26 mouse cellular contexts compared by ENCODE assay signal in genomic region chr10:98727130-98727529, GRCm38 (mm10).
"Had no signal": no experiment of that assay in that cellular context is flagged by ENCODE, and none has a peak within 500 bp of the region (broad histone marks: within the 10 kb centered on the region; RNA-seq: fewer than 3 reads in every experiment).

No protein-coding gene starts in this region.

- H3K4me3 ChIP-seq: embryonic facial prominence, embryonic 10.5 days; embryonic facial prominence, embryonic 12.5 days; embryonic facial prominence, embryonic 13.5 days; embryonic facial prominence, embryonic 15.5 days; erythroblast, embryonic 14.5 days; forebrain, embryonic 10.5 days; forebrain, embryonic 12.5 days; forebrain, embryonic 13.5 days; forebrain, embryonic 15.5 days; gastrocnemius, adult 2 months; heart, adult 2 months; heart, embryonic 10.5 days had no signal

- H3K4me2 ChIP-seq: embryonic facial prominence, embryonic 12.5 days; embryonic facial prominence, embryonic 13.5 days; embryonic facial prominence, embryonic 15.5 days; forebrain, embryonic 12.5 days; forebrain, embryonic 13.5 days; forebrain, embryonic 15.5 days; heart, embryonic 11.5 days had no signal

- H3K9ac ChIP-seq: embryonic facial prominence, embryonic 12.5 days; embryonic facial prominence, embryonic 13.5 days; embryonic facial prominence, embryonic 15.5 days; forebrain, embryonic 12.5 days; forebrain, embryonic 13.5 days; forebrain, embryonic 15.5 days; forebrain, postnatal 0 days had no signal

- H3K4me1 ChIP-seq: embryonic facial prominence, embryonic 10.5 days; embryonic facial prominence, embryonic 12.5 days; embryonic facial prominence, embryonic 13.5 days; embryonic facial prominence, embryonic 15.5 days; forebrain, embryonic 10.5 days; forebrain, embryonic 12.5 days; forebrain, embryonic 13.5 days; forebrain, embryonic 15.5 days; heart, embryonic 10.5 days had no signal

- H3K9me3 ChIP-seq: embryonic facial prominence, embryonic 10.5 days; embryonic facial prominence, embryonic 12.5 days; embryonic facial prominence, embryonic 13.5 days; embryonic facial prominence, embryonic 15.5 days; forebrain, embryonic 10.5 days; forebrain, embryonic 12.5 days; forebrain, embryonic 13.5 days; forebrain, embryonic 15.5 days; heart, embryonic 10.5 days had no signal

- DNase-seq: cerebellum, adult 9-11 months; cerebellum, postnatal 10 days; cerebellum, postnatal 14 days; cerebellum, postnatal 25 days; cerebellum, postnatal 36 days; embryo, embryonic 11 days; forebrain, postnatal 0 days; gastrocnemius, adult 2 months; gastrocnemius, postnatal 10 days; gastrocnemius, postnatal 14 days; gastrocnemius, postnatal 25 days; gastrocnemius, postnatal 36 days; heart, adult 11 months; heart, adult 18-20 months; heart, adult 2 months had no signal

- H3K27me3 ChIP-seq: embryonic facial prominence, embryonic 12.5 days; embryonic facial prominence, embryonic 13.5 days; embryonic facial prominence, embryonic 15.5 days; forebrain, embryonic 12.5 days; forebrain, embryonic 13.5 days; forebrain, embryonic 15.5 days had no signal

- H3K36me3 ChIP-seq: embryonic facial prominence, embryonic 10.5 days; embryonic facial prominence, embryonic 12.5 days; embryonic facial prominence, embryonic 13.5 days; embryonic facial prominence, embryonic 15.5 days; forebrain, embryonic 10.5 days; forebrain, embryonic 12.5 days; forebrain, embryonic 15.5 days; heart, embryonic 10.5 days had no signal

- H3K27ac ChIP-seq: embryonic facial prominence, embryonic 10.5 days; embryonic facial prominence, embryonic 12.5 days; embryonic facial prominence, embryonic 13.5 days; embryonic facial prominence, embryonic 15.5 days; forebrain, embryonic 10.5 days; forebrain, embryonic 12.5 days; forebrain, embryonic 13.5 days; forebrain, embryonic 15.5 days; gastrocnemius, adult 2 months; heart, adult 2 months; heart, embryonic 10.5 days had no signal
